Mouse (Mus musculus): ENCODE measurements at regions not wholly inside any gene's neighbourhood (a gene's known extent, or its start where the extent isn't known, plus 50 kb on each side); places are given as distances from the start of the nearest gene placed in this dataset.
A peak's percentile ranks its signal among the peaks of the same experiment; 100 is the strongest.

DNA sequence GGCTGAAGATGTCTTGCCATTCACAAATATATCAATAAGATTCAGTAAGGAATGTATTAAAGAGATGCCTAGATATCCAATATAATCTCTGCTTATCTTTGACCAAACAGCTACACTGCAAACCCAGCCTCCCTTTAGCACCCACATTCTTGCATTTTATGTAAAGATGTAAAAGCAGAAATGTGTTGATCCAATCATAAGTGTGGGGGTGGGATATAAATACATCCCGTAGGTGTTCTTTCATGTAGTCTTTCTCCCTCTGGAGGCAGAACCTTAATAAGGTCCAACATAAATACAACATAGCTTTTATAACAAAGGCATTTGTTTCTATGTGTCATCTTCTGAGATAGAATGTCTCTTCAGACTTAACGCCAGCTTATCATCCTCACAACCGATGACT lies 637.1 kb upstream of the Flrt2 start:
- DNase-seq = no peak

- DNase-seq = no peak
Observed at GRCm38 (mm10) chr12:95056926-95057325, 635.1 kb upstream of the Flrt2 start.

- no peak for DNase-seq
Observed at GRCm38 (mm10) chr12:95059396-95059795, 632.6 kb upstream of the Flrt2 start.

- no peak for DNase-seq
Observed at GRCm38 (mm10) chr12:95072307-95072706, 619.7 kb upstream of the Flrt2 start.

DNA sequence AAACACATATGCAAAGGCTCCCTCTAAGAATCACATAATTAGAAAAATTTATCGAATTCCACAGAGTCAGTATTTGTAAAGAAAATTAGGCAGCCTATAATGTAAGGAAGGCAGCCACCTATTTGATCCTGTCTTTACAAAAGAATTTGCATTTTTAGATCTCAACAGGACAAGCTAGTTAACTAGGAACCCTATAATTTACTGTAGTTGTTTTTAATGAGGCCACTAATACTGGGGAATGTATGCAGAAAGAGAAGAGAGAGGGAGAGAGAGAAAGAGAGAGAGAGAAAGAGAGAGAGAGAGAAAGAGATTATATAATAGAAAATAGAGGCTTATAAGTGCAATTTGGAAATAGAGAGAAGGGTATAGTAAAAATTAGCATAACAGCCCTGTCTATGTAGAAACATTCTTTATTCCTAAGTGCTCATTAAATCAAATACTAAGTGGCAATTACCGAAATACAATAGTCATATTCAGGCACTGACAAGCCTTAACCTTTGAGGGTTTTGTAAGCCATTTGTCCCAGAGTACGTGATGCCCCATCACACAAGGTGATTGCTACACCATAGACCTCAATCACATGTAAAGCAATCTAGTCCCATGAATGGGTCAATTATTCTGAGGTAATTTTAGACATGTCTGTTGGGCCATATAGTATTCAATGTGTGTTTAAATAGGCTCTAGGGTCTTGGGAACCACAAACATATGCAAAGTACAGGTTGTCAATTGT lies 572.6 kb upstream of the Flrt2 start:
- DNase-seq = no peak

DNA sequence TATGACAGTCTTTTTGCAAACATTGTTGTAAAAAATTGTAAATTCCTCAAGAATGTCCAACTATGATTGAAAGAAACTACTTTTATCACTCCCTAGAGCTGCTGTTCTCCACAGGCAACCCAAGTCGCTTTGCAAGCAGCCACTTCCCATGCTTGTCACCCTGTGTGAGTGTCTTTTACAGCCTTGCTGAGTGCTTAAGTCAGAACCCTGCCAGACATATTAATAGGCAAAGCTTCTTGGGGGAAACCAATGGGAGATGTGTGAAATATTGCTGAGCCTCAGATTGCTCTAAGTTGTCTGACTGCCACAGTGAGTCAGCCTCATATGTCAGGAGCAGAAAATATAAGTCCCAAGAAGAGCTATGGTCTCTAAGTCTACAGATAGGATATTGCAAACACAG lies 559.2 kb upstream of the Flrt2 start:
- no peak for DNase-seq

GRCm38 (mm10) chr12:95133482-95133881 lies 558.5 kb upstream of the Flrt2 start:
- DNase-seq = no peak

DNA sequence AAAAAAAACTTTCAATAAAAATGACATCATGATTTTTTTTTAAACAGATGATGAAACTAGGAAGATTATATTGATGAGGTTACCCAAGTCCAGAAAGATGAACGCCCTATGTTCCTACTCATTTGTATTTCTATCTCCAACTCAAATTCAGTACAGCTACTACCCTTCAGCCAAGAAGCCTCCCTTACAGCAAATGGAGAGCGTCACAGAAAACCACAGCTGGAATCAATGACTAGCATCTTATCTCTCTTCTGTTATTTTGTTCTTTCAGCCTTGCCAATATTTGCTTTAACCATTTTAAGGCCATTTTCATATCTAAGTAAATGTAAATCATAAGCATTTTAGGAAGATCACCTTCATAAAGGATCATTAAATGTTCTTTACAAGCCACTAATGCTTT lies 553.9 kb upstream of the Flrt2 start:
- no peak for DNase-seq

GRCm38 (mm10) chr12:95171051-95171450 lies 521.0 kb upstream of the Flrt2 start:
- no peak for DNase-seq

DNA sequence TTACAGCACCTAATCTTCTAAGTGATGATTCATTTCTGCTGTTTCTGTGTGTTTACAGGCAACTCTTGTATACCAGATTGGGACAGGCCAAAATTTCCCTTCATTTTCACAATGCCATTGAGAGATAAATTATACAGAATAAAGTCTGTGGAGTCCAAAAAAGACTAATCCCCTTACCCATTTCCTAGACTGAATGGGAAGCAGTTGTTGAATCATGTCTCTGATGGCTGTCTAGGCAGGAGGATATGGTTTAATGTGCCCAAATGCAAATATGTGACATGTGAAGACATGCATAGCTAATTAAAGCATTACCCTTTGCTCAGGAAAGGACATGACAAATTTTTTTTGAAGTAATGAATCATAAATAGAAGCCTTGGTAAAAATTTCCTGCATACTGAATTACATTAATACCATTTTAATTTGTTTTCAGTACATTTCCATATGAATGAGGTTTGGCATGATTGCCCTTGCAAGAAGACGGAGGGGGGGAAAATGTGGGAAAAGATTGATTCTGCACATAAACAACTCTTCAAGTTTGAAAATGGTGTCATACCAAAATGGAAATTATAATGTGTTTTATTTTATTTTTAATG lies 518.1 kb upstream of the Flrt2 start:
- no peak for DNase-seq

GRCm38 (mm10) chr12:95202486-95202885 lies 489.5 kb upstream of the Flrt2 start:
- DNase-seq = no peak

- DNase-seq = no peak
Observed at GRCm38 (mm10) chr12:95205081-95205480, 486.9 kb upstream of the Flrt2 start.

- DNase-seq = peak; percentile 20
Observed at GRCm38 (mm10) chr12:95239158-95239779, 452.8 kb upstream of the Flrt2 start.

DNA sequence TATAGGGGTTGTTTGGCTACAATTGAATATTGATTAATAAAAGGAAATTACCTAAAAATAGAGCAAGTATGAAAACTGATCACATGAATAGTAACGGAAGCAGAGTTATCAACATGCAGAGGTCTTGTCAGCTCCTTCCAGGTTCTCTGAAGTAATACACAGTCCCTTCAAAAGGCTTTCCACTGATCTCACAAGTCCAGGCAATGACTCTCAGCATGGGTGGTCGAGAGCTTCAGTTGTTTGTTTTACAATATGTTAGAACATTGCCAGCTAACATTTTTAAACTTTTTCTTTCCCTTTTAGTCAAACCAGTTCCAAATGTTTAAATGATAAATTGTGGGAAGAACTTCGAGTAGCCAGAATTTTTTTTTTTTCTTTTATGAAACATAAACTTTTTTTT lies 424.8 kb upstream of the Flrt2 start:
- DNase-seq = peak; percentile 3

DNA sequence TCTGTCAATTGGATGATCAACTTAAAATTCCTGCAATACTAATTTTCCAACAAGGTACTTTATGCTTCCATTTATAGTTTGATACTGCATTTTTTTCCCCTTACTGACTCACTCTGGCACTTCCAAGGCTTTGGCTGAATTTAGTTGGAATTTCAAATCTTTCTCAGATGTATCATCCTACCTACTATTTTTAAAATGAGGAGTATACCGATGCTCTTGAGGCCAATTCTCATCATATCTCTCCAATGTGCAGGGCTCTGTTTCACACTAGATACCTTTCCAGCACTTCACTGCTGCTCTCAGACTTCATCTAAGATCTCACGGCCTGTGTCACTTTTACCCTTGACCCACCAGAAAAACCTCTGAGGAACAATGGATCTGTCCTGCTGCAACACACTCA lies 386.6 kb upstream of the Flrt2 start:
- DNase-seq = no peak

- DNase-seq = no peak
Observed at GRCm38 (mm10) chr12:95315151-95315750, 376.8 kb upstream of the Flrt2 start.

DNA sequence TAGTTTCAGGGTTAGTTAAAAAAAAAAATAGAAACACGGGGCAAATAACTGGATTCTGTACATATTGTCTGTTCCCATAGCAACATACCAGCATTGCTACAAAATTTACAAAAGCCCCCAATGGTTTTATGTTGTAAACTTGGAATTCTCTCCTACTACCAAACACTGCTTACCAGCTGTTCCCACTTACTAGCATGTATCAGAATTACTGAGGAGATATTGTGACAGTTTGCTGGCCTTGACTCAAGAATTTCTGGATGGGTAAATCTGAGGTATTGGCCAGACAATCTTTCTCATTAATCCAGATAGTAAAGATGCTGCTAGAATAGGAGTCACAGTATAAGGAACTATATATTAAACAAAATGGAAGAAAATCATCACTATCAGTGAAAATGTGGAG lies 375.2 kb upstream of the Flrt2 start:
- DNase-seq = no peak

GRCm38 (mm10) chr12:95321693-95322092 lies 370.3 kb upstream of the Flrt2 start:
- DNase-seq = no peak

- DNase-seq = peak; percentile 31
Observed at GRCm38 (mm10) chr12:95329666-95330065, 362.4 kb upstream of the Flrt2 start.

DNA sequence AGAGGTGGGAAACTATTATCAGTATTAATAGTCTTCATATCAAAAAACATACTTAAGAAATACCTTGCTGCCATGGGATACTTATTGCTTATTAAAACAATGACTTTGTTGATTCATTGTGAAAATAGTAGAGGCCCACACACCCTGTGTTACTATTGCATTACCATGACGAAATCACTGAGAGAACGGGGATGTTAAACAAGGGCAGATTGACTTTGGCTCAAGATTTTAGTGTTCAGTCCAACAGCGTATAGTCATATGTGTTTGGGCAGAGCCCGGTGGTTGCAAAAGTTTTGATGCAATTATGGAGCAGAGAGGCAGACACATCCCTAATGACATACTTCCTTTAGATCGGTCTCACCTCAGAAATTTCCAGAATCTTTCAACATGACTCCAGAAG lies 344.2 kb upstream of the Flrt2 start:
- DNase-seq = no peak

GRCm38 (mm10) chr12:95355151-95355550 lies 336.9 kb upstream of the Flrt2 start:
- peak; percentile 27 for DNase-seq

GRCm38 (mm10) chr12:95384248-95384964 lies 307.6 kb upstream of the Flrt2 start:
- peak; percentile 60 for DNase-seq

GRCm38 (mm10) chr12:95385688-95386087 lies 306.3 kb upstream of the Flrt2 start:
- DNase-seq = no peak
